Mouse (Mus musculus) C2C12 (cell line): ENCODE measurements around the gene Clip2.

Source experiments
- CTCF ChIP-seq: IDR thresholded peaks from one replicate; pipeline ENCODE4 v1.5.1; 2011; ENCODE audit not compliant: control insufficient read depth, insufficient read depth, insufficient read length
- FOSL1 ChIP-seq: IDR thresholded peaks from one replicate; pipeline ENCODE4 v1.8.0; 2011; ENCODE audit warnings: mild to moderate bottlenecking, low read length; ENCODE audit not compliant: poor library complexity, insufficient read depth, severe bottlenecking
- MAX ChIP-seq: IDR thresholded peaks from one replicate; pipeline ENCODE4 v1.6.1; 2011; ENCODE audit warnings: mild to moderate bottlenecking, control low read depth
- MYOD1 ChIP-seq: IDR thresholded peaks from one replicate; pipeline ENCODE4 v1.6.1; 2011; ENCODE audit warnings: low read depth; ENCODE audit not compliant: control insufficient read depth, insufficient read length
- MYOG ChIP-seq: IDR thresholded peaks from one replicate; pipeline ENCODE4 v1.6.1; 2011; ENCODE audit not compliant: control insufficient read depth, insufficient read length; ENCODE audit errors: extremely low read depth
- USF1 ChIP-seq: IDR thresholded peaks from one replicate; pipeline ENCODE4 v1.6.1; 2011; ENCODE audit warnings: low read depth, mild to moderate bottlenecking, control low read depth, moderate library complexity

DNA sequence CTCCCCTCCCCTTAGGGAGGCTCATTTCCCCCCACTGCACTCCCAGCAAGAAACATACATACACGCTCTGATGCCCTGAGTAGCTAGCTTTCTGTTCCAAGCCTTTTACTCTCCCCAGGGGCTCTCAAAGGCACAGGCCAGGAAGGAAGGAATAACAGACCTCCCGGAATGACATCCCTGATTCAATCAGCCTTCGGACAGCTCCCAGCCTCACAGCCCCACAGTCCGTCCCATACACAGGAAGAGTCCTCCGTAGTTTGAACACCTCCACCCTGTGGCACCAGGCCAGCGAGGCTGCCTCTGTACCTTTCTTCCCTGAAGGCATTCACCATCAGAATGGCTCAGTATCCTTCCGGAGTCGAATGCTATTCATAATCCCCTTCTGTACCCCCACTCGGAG is 23.7 kb downstream of the Clip2 start:
- TF ChIP-seq CTCF (no peak), FOSL1 (no peak), MYOG (no peak), MAX (no peak), USF1 (no peak), MYOD1 (no peak)
